Mouse (Mus musculus) ovary, adult 2 months (tissue): ENCODE measurements around the gene Camsap1. TPM values are rescaled to one million over a fixed set of nuclear protein-coding genes. Genes with fewer than 3 reads are reported as not detected.

Experiments
- polyA plus RNA-seq: library from polyadenylated mRNA; depleted of rRNA; stranded (reverse); fragments of >200 nt; gene quantifications from 2 replicates; pipeline ENCODE4 v1.2.3, GENCODE M21; 2012; rRNA removed

Camsap1 gene
- polyA plus RNA-seq: 12.8 and 18.2 TPM in 2 replicates

DNA sequence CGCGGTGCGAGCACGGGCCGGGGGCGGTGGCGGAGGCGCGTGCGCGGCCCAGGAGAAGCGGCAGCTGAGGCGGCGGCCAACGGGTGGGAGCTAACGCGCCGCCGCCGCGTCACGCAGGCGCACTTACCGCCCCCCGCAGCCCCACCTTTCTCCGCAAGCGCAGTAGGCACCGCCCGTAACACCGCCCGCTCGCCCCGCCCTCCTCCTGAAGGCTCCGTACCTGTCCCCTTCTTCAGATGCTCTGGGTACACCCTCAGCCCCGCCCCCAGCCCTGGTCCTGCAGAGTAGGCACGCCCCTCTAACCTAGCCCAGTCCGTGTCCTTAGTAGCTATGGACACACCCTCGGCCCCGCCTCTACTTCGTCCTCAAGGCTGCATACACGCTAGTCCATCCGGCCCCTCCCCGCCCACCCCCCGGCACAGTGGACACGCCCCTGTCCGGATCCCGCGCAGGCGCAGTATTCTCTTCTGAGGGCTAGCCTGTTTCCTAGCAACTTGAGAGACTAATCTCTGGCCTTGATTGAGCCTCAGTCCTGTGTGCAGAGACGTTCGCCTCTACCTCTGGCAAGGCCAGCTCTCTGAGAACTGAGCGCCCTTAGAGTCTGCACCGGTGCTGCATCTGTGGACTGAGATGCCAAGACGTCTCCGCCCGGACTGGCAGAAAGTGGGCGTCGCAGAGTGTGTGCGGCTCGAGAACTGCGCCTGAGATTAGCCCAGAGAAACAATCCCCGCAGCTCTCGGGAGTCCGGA lies at the start of gene Camsap1:
Gene Camsap1 (minus strand): TSS at position 124 of the 749 bp plus-strand sequence.

DNA sequence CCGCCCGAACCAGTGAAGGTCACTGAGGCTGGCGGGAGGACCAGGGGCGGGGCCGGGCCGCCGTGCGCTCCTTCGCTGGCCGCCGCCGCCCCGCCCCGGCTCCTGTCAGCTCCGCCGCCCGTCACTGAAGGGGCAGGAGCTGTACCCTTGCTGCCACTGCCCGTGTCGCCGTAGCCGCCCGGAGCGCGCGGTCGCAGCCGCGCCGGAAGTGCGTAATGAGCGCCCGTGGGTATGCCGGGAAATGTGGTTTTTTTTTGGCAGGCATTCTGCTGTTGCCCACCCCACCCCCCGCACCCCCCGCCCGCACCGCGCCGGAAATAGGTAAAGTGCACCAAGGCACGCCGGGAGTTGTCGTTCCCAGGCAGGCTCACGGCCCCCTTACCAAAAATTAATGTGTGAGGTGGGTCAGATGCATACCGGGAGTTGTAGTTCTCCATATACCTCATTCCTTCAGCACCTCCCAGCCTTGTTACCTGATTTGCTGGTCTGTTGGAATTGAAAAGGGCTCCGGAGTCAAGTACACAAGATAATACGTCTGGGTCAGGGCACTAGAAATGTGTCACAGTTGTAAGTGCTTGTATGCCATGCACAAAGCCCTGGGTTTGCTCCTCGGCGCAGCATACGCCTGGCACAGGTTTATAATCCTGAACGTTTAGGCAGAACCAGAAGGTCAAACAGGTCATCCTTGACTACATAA lies 38.6 kb upstream of the Camsap1 start, which contains the start of gene Ubac1:
Gene Ubac1 (minus strand): TSS at position 187 of the 697 bp plus-strand sequence.

Other genes starting within 250 kb of the Camsap1 start
- not detected in 2 replicates for gene Obp2b, start 246.3 kb downstream of the Camsap1 start, polyA plus RNA-seq
- gene Lcn3, start 217.7 kb downstream of the Camsap1 start, polyA plus RNA-seq: not detected in 2 replicates
- not detected in 2 replicates for gene Lcn11, start 206.3 kb downstream of the Camsap1 start, polyA plus RNA-seq
- not detected in 2 replicates for gene Gm13539, start 201.0 kb downstream of the Camsap1 start, polyA plus RNA-seq
- gene Glt6d1, start 167.4 kb downstream of the Camsap1 start, polyA plus RNA-seq: not detected in 2 replicates
- gene Lcn9, start 160.1 kb downstream of the Camsap1 start, polyA plus RNA-seq: not detected in 2 replicates
- gene Sohlh1, start 136.0 kb downstream of the Camsap1 start, polyA plus RNA-seq: 4.8 and 5.7 TPM in 2 replicates
- 57.9 and 61.4 TPM in 2 replicates for gene Kcnt1, start 119.5 kb downstream of the Camsap1 start, polyA plus RNA-seq
- 51.4 and 59.8 TPM in 2 replicates for gene Ubac1, start 38.5 kb upstream of the Camsap1 start, polyA plus RNA-seq
- gene Nacc2, start 139.9 kb upstream of the Camsap1 start, polyA plus RNA-seq: 72.1 and 91.7 TPM in 2 replicates
- 0.07 and 0.10 TPM in 2 replicates for gene Lhx3, start 225.0 kb upstream of the Camsap1 start, polyA plus RNA-seq